Comparison of ENCODE assay signal across 28 mouse cellular contexts in the genomic region with DNA sequence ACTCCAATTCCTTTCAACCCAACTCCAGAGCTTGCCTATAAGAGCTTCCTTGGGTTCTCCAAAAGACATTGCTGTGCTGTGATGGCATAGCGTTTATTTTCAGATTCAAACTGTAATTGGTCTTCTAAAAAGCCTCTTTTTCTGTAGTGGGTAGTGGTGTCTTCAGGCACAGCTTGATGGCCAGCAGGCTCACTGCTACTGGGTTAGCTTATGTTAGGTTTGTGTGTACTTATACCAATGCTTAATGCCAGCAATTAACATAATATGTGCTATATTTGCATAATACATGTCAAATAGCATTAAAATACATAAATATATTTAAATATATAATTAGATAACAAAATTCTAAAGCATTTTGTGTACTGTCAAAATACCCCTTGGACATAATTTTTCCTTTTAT.
"Had no signal": no experiment of that assay in that cellular context is flagged by ENCODE, and none has a peak within 500 bp of the region (broad histone marks: within the 10 kb centered on the region; RNA-seq: fewer than 3 reads in every experiment).

No protein-coding gene starts in this region.

- H3K27ac ChIP-seq: gastrocnemius, adult 2 months; heart, adult 2 months; heart, embryonic 13.5 days; heart, embryonic 15.5 days; hindbrain, embryonic 10.5 days; hindbrain, embryonic 12.5 days; hindbrain, embryonic 14.5 days; intestine, embryonic 15.5 days; layer of hippocampus, adult 2 months; left cerebral cortex, adult 2 months; limb, embryonic 10.5 days; limb, embryonic 12.5 days; liver, embryonic 13.5 days; liver, embryonic 15.5 days had no signal

- ATAC-seq: hindbrain, embryonic 16.5 days; inflammation-experienced regulatory T-cells, adult 6 months; intestine, embryonic 15.5 days; intestine, postnatal 0 days had no signal

- H3K4me3 ChIP-seq: gastrocnemius, adult 2 months; heart, adult 2 months; heart, embryonic 13.5 days; heart, embryonic 15.5 days; hindbrain, embryonic 10.5 days; hindbrain, embryonic 12.5 days; intestine, embryonic 15.5 days; layer of hippocampus, adult 2 months; left cerebral cortex, adult 2 months; limb, embryonic 10.5 days; limb, embryonic 12.5 days; liver, embryonic 13.5 days; liver, embryonic 15.5 days had no signal

- H3K4me1 ChIP-seq: heart, embryonic 13.5 days; heart, embryonic 15.5 days; hindbrain, embryonic 10.5 days; hindbrain, embryonic 12.5 days; intestine, embryonic 15.5 days; limb, embryonic 10.5 days; limb, embryonic 12.5 days; liver, embryonic 13.5 days; liver, embryonic 15.5 days had no signal

- DNase-seq: gastrocnemius, adult 2 months; gastrocnemius, postnatal 10 days; gastrocnemius, postnatal 25 days; heart, adult 2 months; heart, postnatal 4 days; kidney, adult 18-20 months; kidney, adult 8-10 months; kidney, postnatal 10 days; kidney, postnatal 25 days; kidney, postnatal 4 days; liver; liver, embryonic 13.5 days had no signal

- H3K4me2 ChIP-seq: heart, embryonic 11.5 days; heart, embryonic 13.5 days; heart, embryonic 15.5 days; hindbrain, embryonic 12.5 days; hindbrain, embryonic 14.5 days; intestine, embryonic 15.5 days; limb, embryonic 12.5 days; liver, embryonic 11.5 days; liver, embryonic 13.5 days; liver, embryonic 15.5 days had no signal

- H3K9ac ChIP-seq: heart, embryonic 13.5 days; heart, embryonic 15.5 days; hindbrain, embryonic 12.5 days; hindbrain, embryonic 14.5 days; intestine, embryonic 15.5 days; limb, embryonic 12.5 days; liver, embryonic 13.5 days; liver, embryonic 15.5 days had no signal

- H3K9me3 ChIP-seq: heart, embryonic 13.5 days; heart, embryonic 15.5 days; hindbrain, embryonic 10.5 days; hindbrain, embryonic 12.5 days; intestine, embryonic 15.5 days; limb, embryonic 10.5 days; limb, embryonic 12.5 days; liver, embryonic 13.5 days; liver, embryonic 15.5 days had no signal

- H3K27me3 ChIP-seq: heart, embryonic 13.5 days; heart, embryonic 15.5 days; hindbrain, embryonic 12.5 days; intestine, embryonic 15.5 days; limb, embryonic 12.5 days; liver, embryonic 13.5 days; liver, embryonic 15.5 days had no signal

- H3K36me3 ChIP-seq: heart, embryonic 13.5 days; heart, embryonic 15.5 days; hindbrain, embryonic 10.5 days; hindbrain, embryonic 12.5 days; intestine, embryonic 15.5 days; limb, embryonic 10.5 days; limb, embryonic 12.5 days; liver, embryonic 13.5 days; liver, embryonic 15.5 days had no signal
